Mouse (Mus musculus): ENCODE data around the gene Hspa8. TPM values are rescaled to one million over a fixed set of nuclear protein-coding genes. Genes with fewer than 3 reads are reported as not detected.

The Hspa8 gene
- total and polyA plus RNA-seq, 3 experiments, result 418 to 5,439 (median 3,011) TPM

DNA sequence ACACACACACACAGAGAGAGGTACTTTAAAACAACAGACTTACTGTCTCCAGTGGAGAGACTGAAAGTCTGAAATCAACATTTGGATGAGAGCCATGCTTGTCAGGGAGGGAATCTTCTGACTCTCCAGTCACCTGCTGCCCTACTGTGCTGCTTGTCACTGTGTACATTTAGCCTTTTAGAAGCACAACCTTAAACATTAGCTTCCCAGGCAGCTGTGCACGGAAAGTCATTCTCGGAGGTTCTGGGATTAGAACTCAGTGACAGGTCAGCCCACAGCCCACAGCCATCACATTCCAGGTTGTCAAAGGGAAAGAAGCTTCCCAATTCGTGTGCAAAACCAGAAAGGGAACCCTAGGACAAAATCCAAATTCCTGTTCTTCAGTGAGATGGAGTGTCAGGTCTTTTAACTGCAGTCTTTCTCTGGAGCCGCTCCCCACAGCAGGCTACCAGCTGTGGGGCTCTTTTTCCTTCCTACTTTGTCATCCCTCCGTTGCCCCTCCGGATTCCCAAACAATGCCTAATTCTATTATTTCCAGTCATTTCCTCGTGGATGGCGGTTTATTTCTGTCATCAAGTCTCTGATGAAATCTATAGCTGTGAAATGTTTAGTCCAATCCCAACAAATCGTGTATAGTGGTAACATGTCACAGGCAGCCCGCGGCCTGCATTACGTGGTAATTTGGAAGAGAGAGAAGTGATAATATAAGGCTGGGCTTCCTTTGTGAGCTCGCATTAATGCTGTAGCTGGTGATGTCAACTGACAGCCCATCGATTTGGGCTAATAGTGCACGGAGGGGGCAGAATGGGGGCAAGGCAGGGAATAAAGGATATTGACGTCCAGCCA, 7.5 kb downstream of the Hspa8 start:
- Histone ChIP-seq H3K79me2 (ENCODE audit: control insufficient read depth, insufficient read depth, low read length, poor library complexity) (peaks cover 9% of the 10 kb centered on the region), H3K4me1 (ENCODE audit: control insufficient read depth in 1 of 2, insufficient read depth in 2 of 2, low read length in 2 of 2) (no peaks in the 10 kb centered on the region), H3K27me3 (ENCODE audit: control insufficient read depth in 1 of 2, insufficient read depth in 2 of 2, low read length in 2 of 2) (no peaks in the 10 kb centered on the region), H3K36me3 (ENCODE audit: control insufficient read depth in 1 of 2, insufficient read depth in 2 of 2, low read length in 2 of 2) (peaks cover 2 to 3% of the 10 kb centered on the region in 2 experiments; a peak in 2 of 4 replicates), H3K9ac (ENCODE audit: control insufficient read depth, low read depth, low read length, poor library complexity, severe bottlenecking) (no peak overlapping the region), H3K9me3 (replicated peaks; ENCODE audit: insufficient read depth, low read length) (no peaks in the 10 kb centered on the region), H3K27ac (ENCODE audit: control insufficient read depth, low read depth, low read length) (no peak overlapping the region), H3K4me3 (ENCODE audit: control insufficient read depth in 1 of 2, insufficient read depth in 1 of 2, low read depth in 2 of 2, low read length in 2 of 2) (no peak overlapping the region)
- DNase-seq (ENCODE audit: low read depth, low spot score), result peak; percentile 59
- TF ChIP-seq ZKSCAN1 (IDR thresholded peaks at IDR 0.05; ENCODE audit: low read depth, low read length) (peak; percentile 82), POLR2AphosphoS2 (IDR thresholded peaks at IDR 0.05; ENCODE audit: low read length) (no peak)

DNA sequence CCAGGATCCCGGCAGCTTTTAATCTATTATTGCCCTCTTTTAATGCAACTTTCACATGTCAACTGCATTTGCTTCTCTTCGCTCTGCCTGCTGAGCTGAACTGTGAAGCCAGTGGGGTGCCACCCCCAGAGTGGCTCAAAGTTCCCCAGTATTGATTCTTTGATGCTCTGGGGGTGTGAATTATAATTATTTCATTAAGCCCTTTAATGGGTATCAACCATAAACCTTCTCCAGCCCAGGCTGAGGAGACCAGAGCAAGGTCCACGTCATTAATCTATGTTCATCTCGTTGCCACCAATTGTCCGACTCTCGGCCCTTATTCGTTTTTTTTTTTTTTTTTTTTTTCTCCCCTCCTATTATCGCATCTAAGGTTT, 8.1 kb downstream of the Hspa8 start:
- Histone ChIP-seq H3K4me1 (ENCODE audit: control insufficient read depth in 1 of 2, insufficient read depth in 2 of 2, low read length in 2 of 2) (no peaks in the 10 kb centered on the region), H3K27ac (ENCODE audit: control insufficient read depth, low read depth, low read length) (no peak overlapping the region), H3K9me3 (replicated peaks; ENCODE audit: insufficient read depth, low read length) (no peaks in the 10 kb centered on the region), H3K36me3 (ENCODE audit: control insufficient read depth in 1 of 2, insufficient read depth in 2 of 2, low read length in 2 of 2) (peaks cover under 1 to 3% of the 10 kb centered on the region in 2 experiments; a peak in 3 of 4 replicates), H3K4me3 (ENCODE audit: control insufficient read depth in 1 of 2, insufficient read depth in 1 of 2, low read depth in 2 of 2, low read length in 2 of 2) (no peak overlapping the region), H3K79me2 (ENCODE audit: control insufficient read depth, insufficient read depth, low read length, poor library complexity) (peaks cover 3% of the 10 kb centered on the region), H3K27me3 (ENCODE audit: control insufficient read depth in 1 of 2, insufficient read depth in 2 of 2, low read length in 2 of 2) (no peaks in the 10 kb centered on the region), H3K9ac (ENCODE audit: control insufficient read depth, low read depth, low read length, poor library complexity, severe bottlenecking) (no peak overlapping the region)
- DNase-seq (ENCODE audit: low read depth, low spot score), result no peak
- no peak for TF ChIP-seq MXI1 (IDR thresholded peaks at IDR 0.05; ENCODE audit: low read depth, low read length)
- no peak for TF ChIP-seq CTCF (IDR thresholded peaks at IDR 0.05 in 2 of 3, conservative IDR thresholded peaks at IDR 0.05 in 1 of 3; ENCODE audit: control insufficient read depth in 1 of 3, insufficient read depth in 1 of 3, low read depth in 2 of 3, low read length in 3 of 3, poor library complexity in 1 of 3, severe bottlenecking in 1 of 3)
- no peak for TF ChIP-seq GABPA (IDR thresholded peaks at IDR 0.05; ENCODE audit: low read depth, low read length)
- no peak for TF ChIP-seq USF1 (IDR thresholded peaks at IDR 0.05; ENCODE audit: low read depth, low read length)
- TF ChIP-seq MEF2A (IDR thresholded peaks at IDR 0.05; ENCODE audit: extremely low read depth, insufficient replicate concordance, low read depth, low read length, poor library complexity, severe bottlenecking), result no peak
- TF ChIP-seq TBP (IDR thresholded peaks at IDR 0.05; ENCODE audit: low read depth, low read length), result no peak
- TF ChIP-seq MAZ (IDR thresholded peaks at IDR 0.05; ENCODE audit: low read depth, low read length), result no peak
- no peak for TF ChIP-seq USF2 (IDR thresholded peaks at IDR 0.05; ENCODE audit: borderline replicate concordance in 1 of 2, insufficient read depth in 1 of 2, low read depth in 1 of 2, low read length in 2 of 2)

DNA sequence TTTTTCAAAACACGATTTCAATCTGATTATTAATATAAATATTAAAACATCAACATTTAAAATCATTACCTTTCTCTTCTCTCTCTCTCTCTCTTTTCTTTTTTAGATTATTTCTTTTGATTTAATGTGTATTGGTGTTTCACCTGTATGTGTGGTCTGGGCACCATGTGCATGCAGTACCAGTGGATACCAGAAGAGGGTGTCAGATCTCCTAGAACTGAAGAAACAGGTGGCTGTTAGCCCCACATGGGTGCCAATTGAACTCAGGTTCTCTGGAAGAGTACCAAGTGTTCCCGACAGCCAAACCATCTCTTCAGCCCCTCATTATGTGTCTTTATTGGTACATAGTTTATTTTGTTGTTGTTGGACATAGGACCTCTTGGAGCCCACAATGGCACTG, 11.1 kb downstream of the Hspa8 start:
- Histone ChIP-seq H3K27ac (ENCODE audit: control insufficient read depth, low read depth, low read length) (no peak overlapping the region), H3K9me3 (replicated peaks; ENCODE audit: insufficient read depth, low read length) (no peaks in the 10 kb centered on the region), H3K27me3 (ENCODE audit: control insufficient read depth in 1 of 2, insufficient read depth in 2 of 2, low read length in 2 of 2) (no peaks in the 10 kb centered on the region), H3K9ac (ENCODE audit: control insufficient read depth, low read depth, low read length, poor library complexity, severe bottlenecking) (no peak overlapping the region), H3K79me2 (ENCODE audit: control insufficient read depth, insufficient read depth, low read length, poor library complexity) (no peaks in the 10 kb centered on the region), H3K36me3 (ENCODE audit: control insufficient read depth in 1 of 2, insufficient read depth in 2 of 2, low read length in 2 of 2) (no peaks in the 10 kb centered on the region; a peak in 1 of 4 replicates), H3K4me1 (ENCODE audit: control insufficient read depth in 1 of 2, insufficient read depth in 2 of 2, low read length in 2 of 2) (no peaks in the 10 kb centered on the region; a peak in 1 of 4 replicates), H3K4me3 (ENCODE audit: control insufficient read depth in 1 of 2, insufficient read depth in 1 of 2, low read depth in 2 of 2, low read length in 2 of 2) (no peak overlapping the region)
- peak; percentile 66 for DNase-seq (ENCODE audit: low read depth, low spot score)
- peak; percentile 42 for TF ChIP-seq RAD21 (IDR thresholded peaks at IDR 0.05; ENCODE audit: low read depth, low read length)
- no peak for TF ChIP-seq MAFK (IDR thresholded peaks at IDR 0.05; ENCODE audit: borderline replicate concordance, low read depth, low read length)
- no peak for TF ChIP-seq NELFE (IDR thresholded peaks at IDR 0.05; ENCODE audit: low read depth, low read length)
- no peak for TF ChIP-seq TCF12 (IDR thresholded peaks at IDR 0.05; ENCODE audit: low read depth, low read length)
- TF ChIP-seq MAZ (IDR thresholded peaks at IDR 0.05; ENCODE audit: low read depth, low read length), result no peak
- TF ChIP-seq POLR2AphosphoS2 (IDR thresholded peaks at IDR 0.05; ENCODE audit: low read length), result no peak
- no peak for TF ChIP-seq CHD2 (IDR thresholded peaks at IDR 0.05; ENCODE audit: low read length)
- TF ChIP-seq ELF1 (IDR thresholded peaks at IDR 0.05; ENCODE audit: low read depth, low read length), result no peak
- peak; percentile 34; the same call in 1 of the 2 replicates for TF ChIP-seq SMC3 (IDR thresholded peaks at IDR 0.05; ENCODE audit: low read depth, low read length)
- TF ChIP-seq POLR2A (IDR thresholded peaks at IDR 0.05; ENCODE audit: control insufficient read depth in 1 of 2, insufficient read depth in 1 of 2, low read depth in 1 of 2, low read length in 2 of 2, poor library complexity in 1 of 2), result no peak
- no peak for TF ChIP-seq TAL1 (IDR thresholded peaks at IDR 0.05; ENCODE audit: low read length)
- 0 out of 2 replicates have a peak, but pooled peaks have one; percentile 12 for TF ChIP-seq MAX (IDR thresholded peaks at IDR 0.05; ENCODE audit: low read length)
- no peak for TF ChIP-seq KAT2A (conservative IDR thresholded peaks at IDR 0.05; ENCODE audit: low read depth, low read length)
- TF ChIP-seq ZC3H11A (IDR thresholded peaks at IDR 0.05; ENCODE audit: low read depth, low read length), result no peak
- peak; percentile 28 to 54 (median 52); a peak in 3 of 6 replicates for TF ChIP-seq CTCF (IDR thresholded peaks at IDR 0.05 in 2 of 3, conservative IDR thresholded peaks at IDR 0.05 in 1 of 3; ENCODE audit: control insufficient read depth in 1 of 3, insufficient read depth in 1 of 3, low read depth in 2 of 3, low read length in 3 of 3, poor library complexity in 1 of 3, severe bottlenecking in 1 of 3)
- no peak for TF ChIP-seq USF1 (IDR thresholded peaks at IDR 0.05; ENCODE audit: low read depth, low read length)
